Mouse (Mus musculus): ENCODE results near the gene Rgl1. TPM values are rescaled to one million over a fixed set of nuclear protein-coding genes. Genes with fewer than 3 reads are reported as not detected.

Rgl1 gene
- polyA plus RNA-seq, 1 experiment, result 3.3 TPM

- TF ChIP-seq POLR2A (IDR thresholded peaks at IDR 0.05; ENCODE audit: low read depth, low read length), result no peak
- no peak for TF ChIP-seq CTCF (IDR thresholded peaks at IDR 0.05; ENCODE audit: extremely low read depth, insufficient read length, insufficient replicate concordance, low read depth, low read length)
- Histone ChIP-seq H3K4me3 (ENCODE audit: low read depth, low read length) (no peak overlapping the region), H3K27me3 (ENCODE audit: control insufficient read depth, insufficient read depth, low read length) (no peaks in the 10 kb centered on the region), H3K27ac (ENCODE audit: insufficient read depth, low read depth, low read length) (no peak overlapping the region), H3K4me1 (ENCODE audit: control insufficient read depth, insufficient read depth, insufficient read length, low read length) (peaks cover 2% of the 10 kb centered on the region; the same call in 1 of the 2 replicates), H3K36me3 (ENCODE audit: control insufficient read depth, insufficient read depth, low read length) (no peaks in the 10 kb centered on the region)
- 72% methylated on average over 19 of the region's 19 CpGs for WGBS
Observed at GRCm38 (mm10) chr1:152578108-152578721, 187.9 kb downstream of the Rgl1 start.

DNA sequence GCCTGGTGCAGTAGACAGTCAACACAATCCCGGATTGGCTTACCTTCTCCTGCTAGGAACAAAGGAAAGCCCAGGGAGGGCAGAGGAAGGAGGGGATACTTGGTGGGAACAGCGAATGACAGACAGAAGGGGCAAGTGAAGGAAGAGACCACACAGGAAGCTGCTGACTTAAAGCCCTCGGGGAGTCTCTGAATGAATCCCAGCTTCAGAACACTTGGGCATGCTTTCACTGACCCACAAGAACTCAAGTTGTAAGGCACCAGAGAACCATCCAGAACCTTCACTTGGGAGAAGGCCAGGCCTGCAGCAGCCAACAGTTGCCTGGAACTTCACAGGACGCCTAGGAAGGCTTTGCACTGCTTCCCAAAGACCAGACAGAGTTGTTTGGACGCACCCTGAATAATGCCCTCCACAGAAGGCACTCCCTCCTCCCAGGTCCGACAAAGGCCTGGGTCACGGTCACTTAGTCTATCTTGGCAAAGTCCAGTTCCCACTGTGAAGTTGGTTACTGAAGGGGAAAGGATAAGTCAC lies 189.5 kb downstream of the Rgl1 start:
- no peak overlapping the region for H3K27ac ChIP-seq (ENCODE audit: insufficient read depth, low read depth, low read length)
- no peak overlapping the region for H3K4me3 ChIP-seq (ENCODE audit: low read depth, low read length)
- H3K36me3 ChIP-seq (ENCODE audit: control insufficient read depth, insufficient read depth, low read length), result no peaks in the 10 kb centered on the region
- H3K4me1 ChIP-seq (ENCODE audit: control insufficient read depth, insufficient read depth, insufficient read length, low read length), result peaks cover 2% of the 10 kb centered on the region; the same call in 1 of the 2 replicates
- no peaks in the 10 kb centered on the region for H3K27me3 ChIP-seq (ENCODE audit: control insufficient read depth, insufficient read depth, low read length)
- WGBS, result 67% methylated on average over 7 of the region's 7 CpGs
- TF ChIP-seq POLR2A (IDR thresholded peaks at IDR 0.05; ENCODE audit: low read depth, low read length) (no peak), CTCF (IDR thresholded peaks at IDR 0.05; ENCODE audit: extremely low read depth, insufficient read length, insufficient replicate concordance, low read depth, low read length) (no peak)

- Histone ChIP-seq H3K36me3 (ENCODE audit: control insufficient read depth, insufficient read depth, low read length) (no peaks in the 10 kb centered on the region; the same call in 1 of the 2 replicates), H3K4me1 (ENCODE audit: control insufficient read depth, insufficient read depth, insufficient read length, low read length) (peaks cover 2% of the 10 kb centered on the region; the same call in 1 of the 2 replicates), H3K4me3 (ENCODE audit: low read depth, low read length) (no peak overlapping the region), H3K27ac (ENCODE audit: insufficient read depth, low read depth, low read length) (no peak overlapping the region), H3K27me3 (ENCODE audit: control insufficient read depth, insufficient read depth, low read length) (no peaks in the 10 kb centered on the region)
- TF ChIP-seq POLR2A (IDR thresholded peaks at IDR 0.05; ENCODE audit: low read depth, low read length), result no peak
- TF ChIP-seq CTCF (IDR thresholded peaks at IDR 0.05; ENCODE audit: extremely low read depth, insufficient read length, insufficient replicate concordance, low read depth, low read length), result no peak
- 74% methylated on average over 5 of the region's 5 CpGs for WGBS
Observed at GRCm38 (mm10) chr1:152575096-152575495, 191.1 kb downstream of the Rgl1 start.

DNA sequence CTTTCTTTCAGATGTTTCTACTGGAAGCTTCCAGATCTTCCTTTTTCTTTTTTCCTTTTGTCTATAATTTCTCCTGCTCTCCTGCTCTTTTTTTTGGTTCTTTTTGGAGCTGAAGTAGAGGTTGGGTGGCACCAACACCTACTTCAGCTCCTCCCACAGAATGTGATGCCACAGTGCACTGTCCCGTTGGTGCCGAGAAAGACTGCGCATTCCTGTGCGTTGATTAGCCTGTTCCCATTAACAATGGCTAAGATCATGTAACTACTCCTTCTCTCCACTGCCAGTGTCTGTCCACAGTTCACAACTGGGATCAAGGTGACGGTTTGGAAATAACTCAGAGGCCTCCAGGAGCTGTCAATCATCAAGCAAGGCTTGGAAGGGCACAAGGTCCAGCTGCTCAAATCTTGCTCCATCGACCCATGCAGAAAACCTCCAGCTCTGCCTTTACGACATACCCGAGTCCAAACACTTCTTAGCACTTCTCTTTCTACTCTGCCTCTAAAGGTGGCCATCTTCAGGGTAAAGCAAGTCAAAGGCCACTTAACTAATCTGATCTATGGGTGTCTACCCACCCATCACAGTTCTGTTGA lies 192.6 kb downstream of the Rgl1 start:
- TF ChIP-seq CTCF (IDR thresholded peaks at IDR 0.05; ENCODE audit: extremely low read depth, insufficient read length, insufficient replicate concordance, low read depth, low read length) (no peak), POLR2A (IDR thresholded peaks at IDR 0.05; ENCODE audit: low read depth, low read length) (no peak)
- Histone ChIP-seq H3K4me3 (ENCODE audit: low read depth, low read length) (no peak overlapping the region), H3K27ac (ENCODE audit: insufficient read depth, low read depth, low read length) (no peak overlapping the region), H3K4me1 (ENCODE audit: control insufficient read depth, insufficient read depth, insufficient read length, low read length) (peaks cover 2% of the 10 kb centered on the region; the same call in 1 of the 2 replicates), H3K27me3 (ENCODE audit: control insufficient read depth, insufficient read depth, low read length) (no peaks in the 10 kb centered on the region), H3K36me3 (ENCODE audit: control insufficient read depth, insufficient read depth, low read length) (no peaks in the 10 kb centered on the region; the same call in 1 of the 2 replicates)
- 47% methylated on average over 8 of the region's 8 CpGs for WGBS

DNA sequence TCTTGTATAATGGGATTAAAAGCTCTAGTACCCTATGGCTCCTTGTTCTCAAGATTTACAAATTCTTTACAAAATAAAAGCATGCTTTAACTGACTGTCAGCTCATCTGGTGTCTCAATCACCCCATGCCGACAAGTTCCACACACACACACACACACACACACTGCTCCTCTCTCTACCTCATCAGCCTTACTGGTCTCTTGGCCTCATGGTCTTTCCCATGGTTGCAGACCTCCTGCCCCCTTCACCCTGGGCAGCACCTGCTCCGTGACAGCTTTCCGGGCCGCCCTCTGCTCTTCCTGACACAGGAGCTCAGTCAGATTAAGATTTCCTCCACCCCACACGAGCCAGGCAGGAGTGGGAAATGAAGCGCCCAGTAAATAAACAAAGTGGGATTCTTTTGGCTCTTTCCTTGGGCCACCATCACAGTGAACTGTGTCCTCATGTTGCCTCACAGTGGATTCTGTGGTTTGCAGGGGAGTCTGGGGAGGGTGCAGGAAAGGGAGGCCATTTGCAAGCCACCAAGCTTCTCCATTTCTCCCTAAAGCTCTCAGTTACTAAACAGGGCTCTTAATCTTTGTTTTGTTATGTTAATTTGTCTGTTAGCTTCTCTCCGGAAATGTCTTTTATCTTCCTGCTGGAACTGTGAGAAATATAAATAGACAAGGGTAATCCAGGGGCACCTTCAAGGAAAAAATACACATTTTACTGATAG lies 193.2 kb downstream of the Rgl1 start:
- Histone ChIP-seq H3K36me3 (ENCODE audit: control insufficient read depth, insufficient read depth, low read length) (no peaks in the 10 kb centered on the region; the same call in 1 of the 2 replicates), H3K4me1 (ENCODE audit: control insufficient read depth, insufficient read depth, insufficient read length, low read length) (peaks cover 2% of the 10 kb centered on the region; the same call in 1 of the 2 replicates), H3K27ac (ENCODE audit: insufficient read depth, low read depth, low read length) (no peak overlapping the region), H3K4me3 (ENCODE audit: low read depth, low read length) (no peak overlapping the region), H3K27me3 (ENCODE audit: control insufficient read depth, insufficient read depth, low read length) (no peaks in the 10 kb centered on the region)
- TF ChIP-seq CTCF (IDR thresholded peaks at IDR 0.05; ENCODE audit: extremely low read depth, insufficient read length, insufficient replicate concordance, low read depth, low read length) (no peak), POLR2A (IDR thresholded peaks at IDR 0.05; ENCODE audit: low read depth, low read length) (no peak)
- whole genome bisulfite sequencing, result 54% methylated on average over 7 of the region's 7 CpGs

DNA sequence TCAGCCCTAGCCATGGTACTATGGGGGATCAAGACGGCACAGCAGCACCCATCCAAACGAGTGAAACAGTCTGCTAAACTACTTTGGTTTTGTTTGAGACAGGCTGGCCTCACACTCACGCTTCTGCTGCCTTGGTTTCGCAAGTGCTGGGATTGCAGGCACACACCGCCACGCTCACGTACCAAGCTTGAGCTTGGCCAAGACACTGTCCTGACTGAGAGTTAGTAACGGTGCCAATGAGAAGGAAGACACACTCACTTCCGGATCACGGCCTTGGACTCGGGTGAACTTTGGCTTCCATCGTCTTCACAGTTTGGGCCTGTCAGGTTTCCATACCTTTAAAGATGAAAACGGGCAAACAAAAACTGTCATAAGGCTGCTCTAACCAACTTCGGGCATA lies 194.8 kb downstream of the Rgl1 start:
- no peaks in the 10 kb centered on the region for H3K27me3 ChIP-seq (ENCODE audit: control insufficient read depth, insufficient read depth, low read length)
- H3K4me3 ChIP-seq (ENCODE audit: low read depth, low read length), result no peak overlapping the region
- H3K36me3 ChIP-seq (ENCODE audit: control insufficient read depth, insufficient read depth, low read length), result no peaks in the 10 kb centered on the region; the same call in 1 of the 2 replicates
- H3K4me1 ChIP-seq (ENCODE audit: control insufficient read depth, insufficient read depth, insufficient read length, low read length), result peaks cover 2% of the 10 kb centered on the region; the same call in 1 of the 2 replicates
- TF ChIP-seq CTCF (IDR thresholded peaks at IDR 0.05; ENCODE audit: extremely low read depth, insufficient read length, insufficient replicate concordance, low read depth, low read length) (no peak), POLR2A (IDR thresholded peaks at IDR 0.05; ENCODE audit: low read depth, low read length) (no peak)
- WGBS, result 83% methylated on average over 14 of the region's 14 CpGs
- H3K27ac ChIP-seq (ENCODE audit: insufficient read depth, low read depth, low read length), result no peak overlapping the region
